Mouse (Mus musculus): ENCODE data around the gene Slc19a2. TPM values are rescaled to one million over a fixed set of nuclear protein-coding genes. Genes with fewer than 3 reads are reported as not detected.
A peak's percentile ranks its signal among the peaks of the same experiment; 100 is the strongest.

The Slc19a2 gene
- polyA plus RNA-seq, 2 experiments from 2014 or later: 2.1 to 2.7 TPM

- no peak for ATAC-seq
These were observed 6.0 kb downstream of the Slc19a2 start for GRCm38 (mm10) chr1:164254836-164255235.

GRCm38 (mm10) chr1:164260171-164261028, 11.6 kb downstream of the Slc19a2 start:
- no peak for ATAC-seq

- no peak for ATAC-seq
These were observed 12.7 kb downstream of the Slc19a2 start for GRCm38 (mm10) chr1:164261553-164261952.

- ATAC-seq: no peak
These were observed 22.1 kb downstream of the Slc19a2 start for GRCm38 (mm10) chr1:164270941-164271340.

GRCm38 (mm10) chr1:164273659-164274058, 24.8 kb downstream of the Slc19a2 start:
- no peak for ATAC-seq

GRCm38 (mm10) chr1:164275455-164275954, 26.7 kb downstream of the Slc19a2 start, which contains the start of gene Ccdc181:
Gene Ccdc181, plus strand, starts transcription at chr1:164275585.
- ATAC-seq: peak; percentile 100

GRCm38 (mm10) chr1:164276552-164276951, 27.7 kb downstream of the Slc19a2 start:
- no peak for ATAC-seq

GRCm38 (mm10) chr1:164279332-164279731, 30.5 kb downstream of the Slc19a2 start:
- ATAC-seq: no peak

GRCm38 (mm10) chr1:164284007-164284406, 35.2 kb downstream of the Slc19a2 start:
- no peak for ATAC-seq

GRCm38 (mm10) chr1:164287406-164287805, 38.6 kb downstream of the Slc19a2 start:
- ATAC-seq: no peak

GRCm38 (mm10) chr1:164292040-164292439, 43.2 kb downstream of the Slc19a2 start:
- no peak for ATAC-seq

- no peak for ATAC-seq
These were observed 45.2 kb downstream of the Slc19a2 start for GRCm38 (mm10) chr1:164294071-164294470.

- ATAC-seq: no peak
These were observed 47.6 kb downstream of the Slc19a2 start for GRCm38 (mm10) chr1:164296473-164296872.

GRCm38 (mm10) chr1:164301949-164302348, 53.1 kb downstream of the Slc19a2 start:
- ATAC-seq: no peak

GRCm38 (mm10) chr1:164303821-164304220, 55.0 kb downstream of the Slc19a2 start, which contains the start of gene Nme7:
Gene Nme7, plus strand, starts transcription at chr1:164304121.
- ATAC-seq: no peak

GRCm38 (mm10) chr1:164307124-164307751, 58.4 kb downstream of the Slc19a2 start, which contains the start of gene Blzf1:
Gene Blzf1, minus strand, starts transcription at chr1:164307489.
- peak; percentile 99 for ATAC-seq

GRCm38 (mm10) chr1:164307922-164308321, 59.1 kb downstream of the Slc19a2 start:
- no peak for ATAC-seq

GRCm38 (mm10) chr1:164314085-164314484, 65.2 kb downstream of the Slc19a2 start:
- ATAC-seq: no peak

Other genes starting within 250 kb of the Slc19a2 start
- gene Sele, start 200.8 kb upstream of the Slc19a2 start, polyA plus RNA-seq (2017; shearing (Covaris generic)): not detected
- gene Sell, start 187.1 kb upstream of the Slc19a2 start, polyA plus RNA-seq (2017; shearing (Covaris generic)): 100 to 1,000 TPM; 486 to 518 TPM
- gene Selp, start 133.8 kb upstream of the Slc19a2 start, polyA plus RNA-seq (2017; shearing (Covaris generic)): 1 to 10 TPM; 1.9 to 4.3 TPM
- gene F5, start 97.2 kb upstream of the Slc19a2 start, polyA plus RNA-seq (2017; shearing (Covaris generic)): not detected
- 10 to 100 TPM in 1 of 2 experiments, 1 to 10 TPM in 1; 9.9 to 10.8 TPM for gene Ccdc181, start 26.5 kb downstream of the Slc19a2 start, polyA plus RNA-seq (2017; shearing (Covaris generic))
- gene Nme7, start 55.1 kb downstream of the Slc19a2 start, polyA plus RNA-seq (2017; shearing (Covaris generic)): 10 to 100 TPM; 12.4 to 19.6 TPM
- gene Blzf1, start 58.4 kb downstream of the Slc19a2 start, polyA plus RNA-seq (2017; shearing (Covaris generic)): 10 to 100 TPM; 17.9 to 21.2 TPM
- gene Atp1b1, start 209.3 kb downstream of the Slc19a2 start, polyA plus RNA-seq (2017; shearing (Covaris generic)): 1 to 10 TPM; 1.7 to 2.2 TPM

Data from activated CD4-positive, CD25-positive, alpha-beta regulatory T cell, adult 4 months (primary cell).